Mouse (Mus musculus) cerebellum, postnatal 10 days (tissue): ENCODE data around the gene Akr1b10.
"Not testable (repeated sequence)": the region's sequence is repeated elsewhere in the genome, so short reads cannot be mapped to it uniquely, and the experiment has no call there.

Source experiments
- DNase-seq, 2 experiments: peaks; one replicate each; pipeline ENCODE4 v3.0.0; 2021; ENCODE audit warnings: mixed read lengths in 2 of 2

Gene Akr1b10

GRCm38 (mm10) chr6:34371700-34372351 lies 12.2 kb upstream of the Akr1b10 start:
- DNase-seq, result peak; percentile 87 to 90

DNA sequence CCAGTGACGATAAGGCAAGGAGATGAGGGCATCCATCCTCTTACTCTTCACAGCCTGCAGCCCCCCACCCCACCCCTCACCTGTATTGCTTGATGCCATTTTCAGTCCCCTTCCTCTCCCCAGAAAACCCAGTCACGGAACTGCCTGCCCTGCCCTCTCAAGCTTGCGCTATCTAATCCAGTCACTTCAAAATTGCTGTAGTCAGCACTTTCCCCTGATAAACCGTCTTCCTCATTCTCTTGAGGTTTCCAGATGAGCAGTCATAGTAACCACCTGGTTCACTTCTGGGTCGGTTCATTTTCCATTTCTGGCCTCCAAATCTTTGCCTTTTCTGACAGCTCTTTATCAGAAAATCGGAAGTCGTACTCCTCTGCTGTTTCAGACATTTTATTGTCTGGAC lies 10.2 kb upstream of the Akr1b10 start:
- no peak for DNase-seq

GRCm38 (mm10) chr6:34375888-34376287 lies 8.1 kb upstream of the Akr1b10 start:
- DNase-seq, result not testable (repeated sequence)

DNA sequence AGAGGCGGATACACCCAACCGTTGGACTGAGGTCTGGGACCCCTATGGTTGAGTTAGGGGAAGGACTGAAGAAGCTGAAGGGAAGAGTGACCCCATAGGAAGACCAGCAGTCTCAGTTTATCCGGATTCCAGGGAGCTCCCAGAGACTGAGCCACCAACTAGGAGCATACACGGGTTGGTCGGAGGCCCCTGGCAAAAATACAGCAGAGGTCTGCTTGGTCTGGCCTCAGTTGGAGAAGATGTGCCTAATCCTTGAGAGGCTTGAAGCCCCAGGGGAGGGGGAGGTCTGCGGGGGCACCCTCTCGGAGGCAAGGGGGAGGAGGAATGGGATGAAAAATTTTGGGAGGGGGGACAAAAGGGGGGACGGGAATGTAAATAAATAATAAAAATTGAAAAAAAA lies 617 bp upstream of the Akr1b10 start:
- peak; percentile 32 to 34 for DNase-seq

- DNase-seq, result peak; percentile 61 to 67
These were observed 818 bp downstream of the Akr1b10 start for GRCm38 (mm10) chr6:34384701-34385370.

DNA sequence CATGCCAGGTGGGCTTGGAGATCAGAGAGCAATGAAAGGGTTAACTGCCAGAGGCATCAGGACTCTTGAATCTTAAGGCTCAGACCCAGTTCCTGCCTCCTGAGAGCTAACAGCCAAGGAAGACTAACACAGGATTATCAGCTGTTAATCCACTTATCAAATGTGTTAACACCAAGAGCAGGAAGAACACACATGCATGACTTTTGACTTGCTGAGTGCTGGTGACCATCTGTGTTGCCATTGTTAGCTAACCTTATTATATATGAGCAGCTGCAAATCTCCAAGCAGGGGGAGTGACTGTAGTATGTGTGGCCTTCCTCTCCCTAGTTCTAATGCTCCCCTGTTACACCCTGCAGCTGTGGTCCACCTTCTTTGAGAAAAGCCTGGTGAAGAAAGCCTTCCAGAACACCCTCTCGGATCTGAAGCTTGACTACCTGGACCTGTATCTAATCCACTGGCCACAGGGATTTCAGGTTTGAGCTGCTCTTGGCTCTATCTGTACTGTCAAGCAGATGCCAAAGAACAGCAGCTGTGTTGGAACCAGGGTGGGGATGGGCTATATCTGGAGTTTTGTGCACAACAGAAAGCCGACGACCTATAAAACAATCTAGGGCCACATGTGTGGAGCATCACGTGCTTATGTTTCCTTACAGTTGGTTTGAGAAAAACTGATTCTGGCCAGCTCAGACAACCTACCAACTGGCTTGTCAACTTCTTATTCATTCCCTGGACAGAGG lies 4.6 kb downstream of the Akr1b10 start:
- no peak for DNase-seq

GRCm38 (mm10) chr6:34395897-34396296 lies 11.9 kb downstream of the Akr1b10 start:
- no peak for DNase-seq

DNA sequence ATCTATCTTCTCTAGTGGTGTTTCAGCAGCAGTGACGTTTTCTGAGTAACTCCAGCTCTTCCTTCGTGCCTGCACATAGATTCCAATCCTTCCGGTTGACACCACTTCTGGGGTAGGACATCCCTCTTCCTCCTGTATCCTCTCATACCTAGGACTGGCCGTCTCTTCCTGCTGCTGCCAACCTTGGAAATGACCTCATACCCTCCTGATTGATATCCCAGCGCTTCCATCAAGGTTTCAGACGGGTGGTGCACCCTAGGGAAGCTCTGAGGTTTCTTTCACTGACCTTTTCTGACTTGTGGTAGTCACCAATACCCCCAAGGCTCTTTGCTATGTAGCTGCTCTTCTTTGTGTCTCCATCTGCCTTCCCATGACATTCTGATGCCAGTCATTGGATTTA lies 14.4 kb downstream of the Akr1b10 start:
- no peak for DNase-seq

DNA sequence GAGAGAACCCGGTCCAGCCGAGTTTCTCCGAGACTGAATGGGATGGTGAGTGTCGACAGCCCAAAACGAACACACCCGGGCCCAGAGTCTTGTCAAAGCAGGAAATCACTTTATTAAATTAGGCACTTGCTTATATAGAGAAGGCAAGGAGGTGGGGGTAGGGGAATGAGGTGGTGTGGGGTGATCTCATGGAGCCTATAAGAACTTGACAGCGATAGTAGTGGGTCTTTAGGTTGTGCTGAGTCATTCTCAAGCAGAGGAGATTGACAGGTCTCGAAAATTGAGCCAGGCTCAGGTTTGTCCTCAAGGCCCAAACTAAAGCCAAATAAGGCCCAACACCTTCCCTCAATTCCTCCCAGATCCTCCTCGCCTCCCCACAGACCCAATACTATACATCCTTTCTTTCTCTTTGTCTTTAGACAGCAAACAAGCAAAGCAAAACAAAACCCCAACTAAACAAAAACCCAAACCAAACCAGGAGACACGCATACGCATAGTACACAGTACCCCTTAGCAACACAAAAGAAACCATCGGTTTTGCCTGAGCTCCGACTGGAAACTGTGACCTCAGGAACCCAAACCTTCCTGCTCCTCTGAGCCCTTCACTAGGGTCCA lies 15.7 kb downstream of the Akr1b10 start:
- no peak for DNase-seq

- DNase-seq, result no peak
These were observed 16.7 kb downstream of the Akr1b10 start for GRCm38 (mm10) chr6:34400696-34401095.

- DNase-seq, result no peak
These were observed 22.7 kb downstream of the Akr1b10 start for GRCm38 (mm10) chr6:34406746-34407145.

- no peak for DNase-seq
These were observed 23.4 kb downstream of the Akr1b10 start for GRCm38 (mm10) chr6:34407403-34407802.

DNA sequence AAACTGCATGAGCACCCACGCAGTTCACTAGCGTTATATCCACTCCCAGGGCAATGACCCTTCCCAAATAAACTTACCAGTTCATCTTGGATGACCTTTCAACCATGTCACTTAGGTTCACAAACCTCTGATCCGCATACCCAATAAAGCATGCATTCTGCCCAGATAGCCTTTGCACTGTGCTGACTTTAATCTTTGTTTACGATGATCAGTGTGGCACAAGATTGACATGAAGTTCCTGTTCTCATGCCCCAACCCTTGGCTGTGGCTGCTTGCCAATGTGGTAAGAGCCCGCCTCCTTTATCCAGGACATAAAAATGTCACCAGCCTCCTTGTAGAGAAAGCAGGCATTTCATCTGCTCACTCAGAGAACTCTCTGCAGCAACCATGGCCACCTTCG lies 28.0 kb downstream of the Akr1b10 start, which contains the start of gene Akr1b7:
Gene Akr1b7, plus strand, starts transcription at position 312 of the 400 bp plus-strand sequence.
- DNase-seq, result peak in 1 of 2 experiments; percentile 17

- no peak for DNase-seq
These were observed 28.7 kb downstream of the Akr1b10 start for GRCm38 (mm10) chr6:34412688-34413087.

DNA sequence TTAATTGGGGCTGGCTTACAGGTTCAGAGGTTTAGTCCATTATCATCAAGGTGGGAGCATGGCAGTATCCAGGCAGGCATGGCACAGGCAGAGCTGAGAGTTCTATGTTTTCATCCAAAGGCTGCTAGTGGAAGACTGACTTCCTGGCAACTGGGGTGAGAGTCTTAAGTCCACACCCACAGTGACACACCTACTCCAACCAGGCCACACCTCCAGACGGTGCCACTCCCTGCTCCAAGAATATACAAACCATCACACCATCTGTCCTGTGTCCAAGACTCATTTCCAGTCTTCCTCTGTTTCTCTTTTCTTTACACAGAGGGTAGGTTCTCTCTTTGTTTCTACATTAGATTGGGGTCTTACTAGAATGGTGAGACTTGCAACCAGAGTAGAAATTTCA lies 29.4 kb downstream of the Akr1b10 start:
- not testable (repeated sequence) for DNase-seq

- DNase-seq, result no peak
These were observed 32.5 kb downstream of the Akr1b10 start for GRCm38 (mm10) chr6:34416521-34416920.

- DNase-seq, result no peak
These were observed 35.1 kb downstream of the Akr1b10 start for GRCm38 (mm10) chr6:34419071-34419470.

GRCm38 (mm10) chr6:34439006-34439405 lies 55.0 kb downstream of the Akr1b10 start:
- DNase-seq, result no peak

- DNase-seq, result no peak
These were observed 57.7 kb downstream of the Akr1b10 start for GRCm38 (mm10) chr6:34441556-34442257.

DNA sequence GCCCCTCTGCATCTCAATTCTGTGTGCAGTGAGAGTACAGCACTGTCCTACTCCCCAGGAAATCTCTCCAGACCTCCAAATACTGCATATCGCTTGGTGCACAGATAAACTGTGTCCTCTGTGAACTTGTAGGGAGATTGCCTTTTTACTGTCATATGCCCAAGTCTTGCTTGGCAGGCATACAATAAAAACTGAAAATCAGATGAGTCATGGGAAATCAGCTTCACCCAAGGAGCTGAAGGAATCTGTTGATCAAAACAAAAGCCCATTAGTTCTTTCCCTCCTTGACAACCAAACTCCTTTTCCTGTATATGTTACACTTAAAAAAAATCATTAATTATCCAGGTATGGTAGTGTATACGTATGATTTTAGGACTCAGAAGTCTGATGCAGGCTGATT lies 59.8 kb downstream of the Akr1b10 start:
- no peak for DNase-seq
